Mouse (Mus musculus) brain, embryonic 14.5 days (tissue): Measurements from ENCODE around the gene Car9.

Experiments used
- CTCF ChIP-seq: fragments of 200-500 bp; IDR thresholded peaks from 2 replicates; pipeline ENCODE4 v1.5.1; 2012; ENCODE audit warnings: inconsistent platforms, mild to moderate bottlenecking, moderate library complexity, borderline replicate concordance; ENCODE audit not compliant: insufficient read depth, insufficient read length; ENCODE audit errors: extremely low read depth
- POLR2A ChIP-seq: fragments of 200-500 bp; IDR thresholded peaks from 2 replicates; pipeline ENCODE4 v1.6.1; 2012; ENCODE audit warnings: mild to moderate bottlenecking, inconsistent platforms, borderline replicate concordance; ENCODE audit not compliant: poor library complexity, insufficient read depth, insufficient read length, severe bottlenecking; ENCODE audit errors: extremely low read depth

GRCm38 (mm10) chr4:43512653-43513052, 5.9 kb downstream of the Car9 start:
- TF ChIP-seq CTCF = no peak
- TF ChIP-seq POLR2A = no peak
